Mouse (Mus musculus): ENCODE data around the gene Farsb. TPM values are rescaled to one million over a fixed set of nuclear protein-coding genes. Genes with fewer than 3 reads are reported as not detected.
"Not testable (repeated sequence)": the region's sequence is repeated elsewhere in the genome, so short reads cannot be mapped to it uniquely, and the experiment has no call there.

Farsb gene
- total and polyA plus RNA-seq, 2 experiments from 2014 or later = 90.0 to 138 TPM

DNA sequence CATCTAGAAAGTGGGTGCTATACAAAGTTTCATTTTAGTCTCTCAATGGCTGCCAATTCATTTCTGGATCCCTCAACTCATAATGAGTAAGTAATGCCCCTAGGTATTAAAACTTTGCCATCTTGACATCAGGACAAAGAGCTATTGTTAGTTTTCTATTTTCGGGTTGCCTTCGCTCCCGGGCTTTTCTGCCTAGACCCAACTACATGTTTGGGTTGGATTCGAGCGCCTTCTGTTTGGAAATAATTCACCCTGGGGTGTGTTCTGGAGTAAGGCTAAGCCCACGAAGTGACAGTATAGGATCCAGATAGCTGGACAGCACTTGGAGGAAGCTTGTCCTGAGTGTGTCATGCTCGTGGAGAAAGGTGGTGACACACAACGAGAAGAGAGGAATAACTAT lies 24.1 kb upstream of the Farsb start:
- Histone ChIP-seq H3K27me3 (ENCODE audit: insufficient read depth, low read length) (no peaks in the 10 kb centered on the region), H3K27ac (ENCODE audit: low read depth, low read length) (no peak overlapping the region), H3K4me2 (ENCODE audit: low read depth, low read length, poor library complexity, severe bottlenecking) (no peak overlapping the region), H3K9ac (replicated peaks; ENCODE audit: low read length, poor library complexity, severe bottlenecking) (no peak overlapping the region), H3K4me1 (ENCODE audit: insufficient read depth, low read length) (no peaks in the 10 kb centered on the region; the same call in 1 of the 2 replicates), H3K36me3 (ENCODE audit: insufficient read depth, low read length) (no peaks in the 10 kb centered on the region), H3K9me3 (ENCODE audit: low read length) (no peaks in the 10 kb centered on the region), H3K4me3 (ENCODE audit: low read depth, low read length) (no peak overlapping the region)
- 77% methylated on average over 8 of the region's 8 CpGs for WGBS
- ATAC-seq (ENCODE audit: low FRiP score) (no peak), DNase-seq (ENCODE audit: low spot score) (no peak)
- no peak for TF ChIP-seq CTCF (IDR thresholded peaks at IDR 0.05)

- no peaks in the 10 kb centered on the region for H3K36me3 ChIP-seq (ENCODE audit: insufficient read depth, low read length)
- 7% methylated on average over 25 of the region's 25 CpGs for WGBS
- peak within 1 kb of the TSS; percentile 54 for H3K4me2 ChIP-seq (ENCODE audit: low read depth, low read length, poor library complexity, severe bottlenecking)
- no peaks in the 10 kb centered on the region for H3K27me3 ChIP-seq (ENCODE audit: insufficient read depth, low read length)
- peak within 1 kb of the TSS; percentile 32 for H3K4me3 ChIP-seq (ENCODE audit: low read depth, low read length)
- no peaks in the 10 kb centered on the region; the same call in 1 of the 2 replicates for H3K4me1 ChIP-seq (ENCODE audit: insufficient read depth, low read length)
- no peak within 1 kb of the TSS for H3K27ac ChIP-seq (ENCODE audit: low read depth, low read length)
- DNase-seq (ENCODE audit: low spot score) = peak; percentile 29
- ATAC-seq (ENCODE audit: low FRiP score) = peak; percentile 68; the same call in 1 of the 2 replicates
- no peak for TF ChIP-seq CTCF (IDR thresholded peaks at IDR 0.05)
- H3K9ac ChIP-seq (replicated peaks; ENCODE audit: low read length, poor library complexity, severe bottlenecking) = peak within 1 kb of the TSS; percentile 57
- H3K9me3 ChIP-seq (ENCODE audit: low read length) = no peaks in the 10 kb centered on the region
These were observed 23.0 kb upstream of the Farsb start, which contains the start of gene BC035947 for GRCm38 (mm10) chr1:78511621-78512160. TSS of gene BC035947 (minus strand) at chr1:78512158.

DNA sequence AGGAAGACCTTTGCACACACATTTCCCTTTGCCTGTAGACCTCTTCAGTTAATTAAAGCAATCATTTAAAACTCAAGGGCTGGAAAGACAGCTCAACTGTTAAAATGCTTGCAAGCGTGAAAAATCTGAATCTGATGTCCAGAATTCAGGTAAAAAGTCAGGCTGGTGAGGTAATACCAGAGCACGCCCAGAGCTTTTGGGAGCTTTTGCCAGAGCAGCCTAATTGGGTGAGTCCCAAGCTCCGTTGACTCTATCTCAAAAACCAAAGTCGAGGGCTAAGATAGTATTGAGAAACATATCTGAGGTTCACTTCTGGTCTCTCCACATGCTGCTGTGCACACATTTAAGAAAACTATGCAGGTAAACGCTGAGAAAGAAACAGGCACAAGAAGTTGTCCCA lies 22.2 kb upstream of the Farsb start, which contains the start of gene Mogat1:
Mogat1 (plus strand) TSS at position 130 of the 400 bp plus-strand sequence.
- peak within 1 kb of the TSS; percentile 54 for H3K4me2 ChIP-seq (ENCODE audit: low read depth, low read length, poor library complexity, severe bottlenecking)
- ATAC-seq (ENCODE audit: low FRiP score) (no peak), DNase-seq (ENCODE audit: low spot score) (no peak)
- no peaks in the 10 kb centered on the region for H3K36me3 ChIP-seq (ENCODE audit: insufficient read depth, low read length)
- no peak within 1 kb of the TSS for H3K27ac ChIP-seq (ENCODE audit: low read depth, low read length)
- H3K4me1 ChIP-seq (ENCODE audit: insufficient read depth, low read length) = no peaks in the 10 kb centered on the region; the same call in 1 of the 2 replicates
- TF ChIP-seq CTCF (IDR thresholded peaks at IDR 0.05) = no peak
- H3K27me3 ChIP-seq (ENCODE audit: insufficient read depth, low read length) = no peaks in the 10 kb centered on the region
- 71% methylated on average over 5 of the region's 5 CpGs for WGBS
- H3K4me3 ChIP-seq (ENCODE audit: low read depth, low read length) = peak within 1 kb of the TSS; percentile 32
- H3K9me3 ChIP-seq (ENCODE audit: low read length) = no peaks in the 10 kb centered on the region
- H3K9ac ChIP-seq (replicated peaks; ENCODE audit: low read length, poor library complexity, severe bottlenecking) = peak within 1 kb of the TSS; percentile 57

- Histone ChIP-seq H3K9me3 (ENCODE audit: low read length) (no peaks in the 10 kb centered on the region), H3K36me3 (ENCODE audit: insufficient read depth, low read length) (no peaks in the 10 kb centered on the region), H3K9ac (replicated peaks; ENCODE audit: low read length, poor library complexity, severe bottlenecking) (no peak overlapping the region), H3K4me3 (ENCODE audit: low read depth, low read length) (no peak overlapping the region), H3K4me2 (ENCODE audit: low read depth, low read length, poor library complexity, severe bottlenecking) (no peak overlapping the region), H3K27ac (ENCODE audit: low read depth, low read length) (no peak overlapping the region), H3K27me3 (ENCODE audit: insufficient read depth, low read length) (no peaks in the 10 kb centered on the region), H3K4me1 (ENCODE audit: insufficient read depth, low read length) (no peaks in the 10 kb centered on the region; the same call in 1 of the 2 replicates)
- DNase-seq (ENCODE audit: low spot score) (no peak), ATAC-seq (ENCODE audit: low FRiP score) (no peak)
- 67% methylated on average over 1 of the region's 1 CpGs for WGBS
- no peak for TF ChIP-seq CTCF (IDR thresholded peaks at IDR 0.05)
These were observed 18.4 kb upstream of the Farsb start for GRCm38 (mm10) chr1:78507137-78507536.

- Histone ChIP-seq H3K4me3 (ENCODE audit: low read depth, low read length) (no peak overlapping the region), H3K36me3 (ENCODE audit: insufficient read depth, low read length) (no peaks in the 10 kb centered on the region), H3K9me3 (ENCODE audit: low read length) (no peaks in the 10 kb centered on the region), H3K27ac (ENCODE audit: low read depth, low read length) (no peak overlapping the region), H3K9ac (replicated peaks; ENCODE audit: low read length, poor library complexity, severe bottlenecking) (no peak overlapping the region), H3K4me2 (ENCODE audit: low read depth, low read length, poor library complexity, severe bottlenecking) (no peak overlapping the region), H3K4me1 (ENCODE audit: insufficient read depth, low read length) (no peaks in the 10 kb centered on the region), H3K27me3 (ENCODE audit: insufficient read depth, low read length) (no peaks in the 10 kb centered on the region)
- no peak for TF ChIP-seq CTCF (IDR thresholded peaks at IDR 0.05)
- no peak for ATAC-seq (ENCODE audit: low FRiP score)
- WGBS = 93% methylated on average over 6 of the region's 6 CpGs
- no peak for DNase-seq (ENCODE audit: low spot score)
These were observed 13.8 kb upstream of the Farsb start for GRCm38 (mm10) chr1:78502527-78502926.

DNA sequence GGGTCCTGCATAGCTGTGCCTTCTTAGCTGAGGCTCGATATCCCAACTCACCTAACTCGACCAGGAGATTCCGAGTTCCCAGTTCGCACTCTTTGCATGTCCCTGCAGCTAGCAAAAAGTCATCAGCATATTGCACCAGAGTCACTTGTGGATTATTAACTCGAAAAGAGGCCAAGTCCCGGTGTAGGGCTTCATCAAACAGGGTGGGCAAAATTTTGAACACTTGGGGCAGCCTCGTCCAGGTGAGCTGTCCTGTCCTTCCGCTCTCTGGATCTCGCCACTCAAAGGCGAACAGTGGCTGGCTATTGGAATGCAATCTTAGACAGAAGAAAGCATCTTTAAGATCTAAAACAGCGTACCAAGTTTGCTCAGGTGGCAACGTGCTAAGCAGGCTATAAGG lies 13.2 kb upstream of the Farsb start:
- 92% methylated on average over 12 of the region's 12 CpGs for WGBS
- H3K36me3 ChIP-seq (ENCODE audit: insufficient read depth, low read length) = not testable (repeated sequence)

More for the DNA sequence above, 13.2 kb upstream of the Farsb start:
- not testable (repeated sequence) for H3K4me1 ChIP-seq (ENCODE audit: insufficient read depth, low read length); H3K9ac ChIP-seq (replicated peaks; ENCODE audit: low read length, poor library complexity, severe bottlenecking); ATAC-seq (ENCODE audit: low FRiP score); H3K4me3 ChIP-seq (ENCODE audit: low read depth, low read length); H3K27me3 ChIP-seq (ENCODE audit: insufficient read depth, low read length); H3K9me3 ChIP-seq (ENCODE audit: low read length); H3K27ac ChIP-seq (ENCODE audit: low read depth, low read length); DNase-seq (ENCODE audit: low spot score); H3K4me2 ChIP-seq (ENCODE audit: low read depth, low read length, poor library complexity, severe bottlenecking)
